Mouse (Mus musculus): ENCODE data around the gene Slc8a3. TPM values are rescaled to one million over a fixed set of nuclear protein-coding genes. Genes with fewer than 3 reads are reported as not detected.
"Not testable (repeated sequence)": the region's sequence is repeated elsewhere in the genome, so short reads cannot be mapped to it uniquely, and the experiment has no call there.

Gene Slc8a3
- total RNA-seq (2021): 10 to 100 TPM; 23.4 to 24.2 TPM
- long read RNA-seq, experiment 1, full-length matches to known transcripts: 15 of 33 reads
- long read RNA-seq, experiment 1, partial matches to known transcripts: 4 of 33 reads
- long read RNA-seq, experiment 1, other reads (novel, unspliced or antisense): 14 of 33 reads
- long read RNA-seq, experiment 2, full-length matches to known transcripts: 6 of 21 reads
- long read RNA-seq, experiment 2, partial matches to known transcripts: 4 of 21 reads
- long read RNA-seq, experiment 2, other reads (novel, unspliced or antisense): 11 of 21 reads

- Histone ChIP-seq H3K4me3 (peak within 1 kb of the TSS; percentile 68), H3K27ac (peak within 1 kb of the TSS; percentile 88)
- peak; percentile 58 to 64 for DNase-seq (ENCODE audit: extremely low spot score in 1 of 2, low spot score in 2 of 2)
- no peak for TF ChIP-seq CTCF (IDR thresholded peaks at IDR 0.05)
- intact Hi-C loops (cut with DNase I): loop anchor here (5.0 kb wide), 2 partner anchors 116 to 136 kb away; no protein-coding TSS in a partner anchor
Measured at GRCm38 (mm10) chr12:81332875-81333421, at the start of gene Slc8a3. TSS of gene Slc8a3 (minus strand) at chr12:81333180.

GRCm38 (mm10) chr12:81379364-81379763 lies 46.4 kb upstream of the Slc8a3 start, which contains the start of gene Gm4787:
TSS of gene Gm4787 (minus strand) at chr12:81379464.
- intact Hi-C loops (cut with DNase I): not testable (repeated sequence)

GRCm38 (mm10) chr12:81333841-81334240 lies 861 bp upstream of the Slc8a3 start:
- DNase-seq (ENCODE audit: extremely low spot score in 1 of 2, low spot score in 2 of 2): no peak
- H3K27ac ChIP-seq: no peak overlapping the region
- no peak for TF ChIP-seq CTCF (IDR thresholded peaks at IDR 0.05)
- H3K4me3 ChIP-seq: peak overlapping the region; percentile 68
- intact Hi-C loops (cut with DNase I): loop anchor here (5.0 kb wide), 2 partner anchors 117 to 137 kb away; no protein-coding TSS in a partner anchor

More at GRCm38 (mm10) chr12:81379364-81379763, 46.4 kb upstream of the Slc8a3 start, which contains the start of gene Gm4787:
- DNase-seq (ENCODE audit: extremely low spot score in 1 of 2, low spot score in 2 of 2); H3K4me3 ChIP-seq; H3K27ac ChIP-seq: not testable (repeated sequence)

GRCm38 (mm10) chr12:81331937-81332874 lies 774 bp downstream of the Slc8a3 start:
- Histone ChIP-seq H3K27ac (peak overlapping the region; percentile 88), H3K4me3 (peak overlapping the region; percentile 68)
- intact Hi-C loops (cut with DNase I): loop anchor here (5.0 kb wide), 2 partner anchors 115 to 135 kb away; no protein-coding TSS in a partner anchor
- DNase-seq (ENCODE audit: extremely low spot score in 1 of 2, low spot score in 2 of 2): peak; percentile 62 to 78
- TF ChIP-seq CTCF (IDR thresholded peaks at IDR 0.05): no peak

GRCm38 (mm10) chr12:81331046-81331638 lies 1.8 kb downstream of the Slc8a3 start:
- Histone ChIP-seq H3K4me3 (no peak overlapping the region), H3K27ac (no peak overlapping the region)
- no peak for DNase-seq (ENCODE audit: extremely low spot score in 1 of 2, low spot score in 2 of 2)
- intact Hi-C loops (cut with DNase I): loop anchor here (5.0 kb wide), 2 partner anchors 114 to 134 kb away; no protein-coding TSS in a partner anchor
- no peak for TF ChIP-seq CTCF (IDR thresholded peaks at IDR 0.05)

- no peak for DNase-seq (ENCODE audit: extremely low spot score in 1 of 2, low spot score in 2 of 2)
- no peak overlapping the region for H3K4me3 ChIP-seq
- no peak for TF ChIP-seq CTCF (IDR thresholded peaks at IDR 0.05)
- intact Hi-C loops (cut with DNase I): no loop called here
- H3K27ac ChIP-seq: no peak overlapping the region
Measured at GRCm38 (mm10) chr12:81324991-81325390, 8.0 kb downstream of the Slc8a3 start.

GRCm38 (mm10) chr12:81324116-81324515 lies 8.9 kb downstream of the Slc8a3 start:
- no peak for DNase-seq (ENCODE audit: extremely low spot score in 1 of 2, low spot score in 2 of 2)
- Histone ChIP-seq H3K4me3 (no peak overlapping the region), H3K27ac (no peak overlapping the region)
- intact Hi-C loops (cut with DNase I): no loop called here
- no peak; the same call in 1 of the 2 replicates for TF ChIP-seq CTCF (IDR thresholded peaks at IDR 0.05)

- no peak overlapping the region for H3K27ac ChIP-seq
- H3K4me3 ChIP-seq: no peak overlapping the region
- no peak for DNase-seq (ENCODE audit: extremely low spot score in 1 of 2, low spot score in 2 of 2)
- intact Hi-C loops (cut with DNase I): no loop called here
- TF ChIP-seq CTCF (IDR thresholded peaks at IDR 0.05): no peak
Measured at GRCm38 (mm10) chr12:81321021-81321420, 12.0 kb downstream of the Slc8a3 start.

GRCm38 (mm10) chr12:81317811-81318210 lies 15.2 kb downstream of the Slc8a3 start:
- Histone ChIP-seq H3K4me3 (no peak overlapping the region), H3K27ac (no peak overlapping the region)
- intact Hi-C loops (cut with DNase I): no loop called here
- DNase-seq (ENCODE audit: extremely low spot score in 1 of 2, low spot score in 2 of 2): no peak
- no peak for TF ChIP-seq CTCF (IDR thresholded peaks at IDR 0.05)

GRCm38 (mm10) chr12:81315953-81316352 lies 17.0 kb downstream of the Slc8a3 start:
- intact Hi-C loops (cut with DNase I): no loop called here
- no peak overlapping the region for H3K27ac ChIP-seq

GRCm38 (mm10) chr12:81303626-81304025 lies 29.4 kb downstream of the Slc8a3 start:
- H3K27ac ChIP-seq: no peak overlapping the region
- H3K4me3 ChIP-seq: no peak overlapping the region
- no peak for TF ChIP-seq CTCF (IDR thresholded peaks at IDR 0.05)
- DNase-seq (ENCODE audit: extremely low spot score in 1 of 2, low spot score in 2 of 2): no peak
- intact Hi-C loops (cut with DNase I): no loop called here

More at GRCm38 (mm10) chr12:81315953-81316352, 17.0 kb downstream of the Slc8a3 start:
- TF ChIP-seq CTCF (IDR thresholded peaks at IDR 0.05): no peak
- H3K4me3 ChIP-seq: no peak overlapping the region
- no peak for DNase-seq (ENCODE audit: extremely low spot score in 1 of 2, low spot score in 2 of 2)
